ENCODE assay signal across 9 mouse cellular contexts in genomic region chr10:70204505-70205399, GRCm38 (mm10). TPM values are rescaled to one million over a fixed set of nuclear protein-coding genes. Genes with fewer than 3 reads are reported as not detected.
DNase-seq lines count a peak whose midpoint lies in the region; ATAC-seq and TF ChIP-seq lines count a peak whose summit lies in the region.
"Had no signal": no experiment of that assay in that cellular context is flagged by ENCODE, and none has a peak within 500 bp of the region (broad histone marks: within the 10 kb centered on the region; RNA-seq: fewer than 3 reads in every experiment).

TSS of gene Mrln (plus strand) at chr10:70204664.

- peaks cover 10% of the 10 kb centered on the region for H3K4me1 ChIP-seq in limb, embryonic 14.5 days (ENCODE audit: control insufficient read depth, insufficient read depth, low read length)

- peak within 1 kb of the TSS; percentile 23; the same call in 1 of the 2 replicates for H3K4me2 ChIP-seq in limb, embryonic 14.5 days (replicated peaks; ENCODE audit: low read depth, low read length, severe bottlenecking)

- 24% methylated on average over 17 of the region's 17 CpGs for whole genome bisulfite sequencing in limb, embryonic 14.5 days

- peak; percentile 90 for ATAC-seq in cerebellum, adult (ENCODE audit: insufficient number of reproducible peaks, low FRiP score, low TSS enrichment)
- ATAC-seq in limb, embryonic 14.5 days (ENCODE audit: low FRiP score, low read depth): peak; percentile 83; the same call in 1 of the 2 replicates
- no peak for ATAC-seq in megakaryocyte, adult 5-6 weeks (ENCODE audit: poor library complexity, severe bottlenecking)

- H3K4me3 ChIP-seq in limb, embryonic 14.5 days (replicated peaks; ENCODE audit: low read length): peak within 1 kb of the TSS; percentile 9
- H3K4me3 ChIP-seq: megakaryocyte, embryonic 14.5 days had no signal

- TF ChIP-seq POLR2A in limb, embryonic 14.5 days (IDR thresholded peaks at IDR 0.05; ENCODE audit: borderline replicate concordance, extremely low read depth, insufficient read depth, insufficient read length): no peak

- peak within 1 kb of the TSS; percentile 45 for H3K27ac ChIP-seq in limb, embryonic 14.5 days (replicated peaks; ENCODE audit: low read depth, low read length)

- H3K9me3 ChIP-seq in limb, embryonic 14.5 days (ENCODE audit: control insufficient read depth, low read length): no peaks in the 10 kb centered on the region

- intact Hi-C loops in left cerebral cortex, postnatal 4 days (cut with DNase I): no loop called here
- intact Hi-C loops in left cerebral cortex, postnatal 14 days (cut with DNase I): no loop called here

- no peaks in the 10 kb centered on the region for H3K27me3 ChIP-seq in limb, embryonic 14.5 days (ENCODE audit: control insufficient read depth, insufficient read depth, low read length)

- no peaks in the 10 kb centered on the region for H3K36me3 ChIP-seq in limb, embryonic 14.5 days (ENCODE audit: control insufficient read depth, insufficient read depth, low read length)

- DNase-seq in left cerebral cortex, postnatal 4 days: peak; percentile 39
- DNase-seq in left cerebral cortex, adult 18-20 months (ENCODE audit: low spot score in 2 of 2): no peak
- peak; percentile 51 for DNase-seq in forelimb bud, embryonic 11.5 days (ENCODE audit: low read depth, low spot score)
- peak; percentile 66 for DNase-seq in limb, embryonic 14.5 days (ENCODE audit: low spot score)
- no peak for DNase-seq in frontal cortex, postnatal 36 days (ENCODE audit: low spot score in 2 of 2)
- DNase-seq in left cerebral cortex, postnatal 14 days (ENCODE audit: low spot score in 2 of 2): no peak

- H3K9ac ChIP-seq in limb, embryonic 14.5 days (ENCODE audit: low read depth, low read length, severe bottlenecking): no peak within 1 kb of the TSS

RNA-seq across cellular contexts. Expression of gene Mrln, which starts in this region (rescaled TPM):
- 1 to 10 TPM in 1 of 2 experiments, not detected in 1; 1.1 TPM for total RNA-seq in left cerebral cortex, postnatal 4 days (2021)
- total RNA-seq in left cerebral cortex, adult 18-20 months (2021): not detected
- 34.8 and 37.7 TPM in 2 replicates for polyA plus RNA-seq in limb, embryonic 14.5 days (2012; rRNA removed)
- 32.6 and 35.5 TPM in 2 replicates for polyA plus RNA-seq in limb, embryonic 14.5 days (2014; fragmentation: Nextera tagmentation; extraction: Ambion mirVana)
- not detected in 2 replicates for total RNA-seq in megakaryocyte, adult 5-6 weeks (2015)
- total RNA-seq in megakaryocyte, adult 5-6 weeks (2017): not detected in 2 replicates
- not detected for total RNA-seq in left cerebral cortex, postnatal 14 days (2021)

Comparison
In these comparisons a context has a peak if more than half of its experiments do, and no peak if none do; other contexts are left out.
1. DNase-seq: peak in left cerebral cortex, postnatal 4 days (single experiment), forelimb bud, embryonic 11.5 days (single experiment) and limb, embryonic 14.5 days (single experiment); none in left cerebral cortex, adult 18-20 months (0 of 2), frontal cortex, postnatal 36 days (0 of 2) and left cerebral cortex, postnatal 14 days (0 of 2).